Mouse (Mus musculus): ENCODE data around the gene Hoxc6. TPM values are rescaled to one million over a fixed set of nuclear protein-coding genes. Genes with fewer than 3 reads are reported as not detected.

The Hoxc6 gene
- total RNA-seq, 1 experiment, result 0.58 TPM

GRCm38 (mm10) chr15:102997431-102997830 is 626 bp upstream of the Hoxc6 start:
- Histone ChIP-seq H3K4me3 (ENCODE audit: insufficient read depth in 1 of 2, low read depth in 1 of 2, low read length in 2 of 2, poor library complexity in 1 of 2, severe bottlenecking in 1 of 2) (no peak overlapping the region), H3K9me3 (ENCODE audit: control insufficient read depth, insufficient read depth, low read depth, low read length) (no peaks in the 10 kb centered on the region), H3K27ac (ENCODE audit: insufficient read depth, low read depth, low read length, poor library complexity, severe bottlenecking) (no peak overlapping the region), H3K36me3 (ENCODE audit: control insufficient read depth, insufficient read depth, low read length, poor library complexity, severe bottlenecking) (no peaks in the 10 kb centered on the region), H3K4me1 (ENCODE audit: control insufficient read depth in 2 of 2, insufficient read depth in 2 of 2, low read length in 2 of 2, poor library complexity in 1 of 2) (peaks cover 0 to 3% of the 10 kb centered on the region in 2 experiments; a peak in 1 of 4 replicates), H3K9ac (ENCODE audit: insufficient read depth, low read depth, low read length, poor library complexity, severe bottlenecking) (no peak overlapping the region)
- TF ChIP-seq ZNF384 (IDR thresholded peaks at IDR 0.05; ENCODE audit: low read depth, low read length) (no peak), ZC3H11A (IDR thresholded peaks at IDR 0.05; ENCODE audit: borderline replicate concordance, low read depth, low read length) (no peak), MAFK (IDR thresholded peaks at IDR 0.05; ENCODE audit: insufficient read depth, low read depth, low read length) (no peak), CHD2 (IDR thresholded peaks at IDR 0.05; ENCODE audit: low read depth, low read length) (no peak), HCFC1 (IDR thresholded peaks at IDR 0.05; ENCODE audit: borderline replicate concordance, insufficient read depth, low read length) (no peak)
- in situ Hi-C loops (cut with MboI; ENCODE audit: low sequenced_read_pairs in 2 of 2, unreplicated experiment in 2 of 2), result loop anchor here (5.0 to 25.0 kb wide), 2 partner anchors 35 to 315 kb away; partner anchors contain the start of gene Gpr84 (in 1 of the 2)
- no peak for DNase-seq (ENCODE audit: low read depth, low spot score)

DNA sequence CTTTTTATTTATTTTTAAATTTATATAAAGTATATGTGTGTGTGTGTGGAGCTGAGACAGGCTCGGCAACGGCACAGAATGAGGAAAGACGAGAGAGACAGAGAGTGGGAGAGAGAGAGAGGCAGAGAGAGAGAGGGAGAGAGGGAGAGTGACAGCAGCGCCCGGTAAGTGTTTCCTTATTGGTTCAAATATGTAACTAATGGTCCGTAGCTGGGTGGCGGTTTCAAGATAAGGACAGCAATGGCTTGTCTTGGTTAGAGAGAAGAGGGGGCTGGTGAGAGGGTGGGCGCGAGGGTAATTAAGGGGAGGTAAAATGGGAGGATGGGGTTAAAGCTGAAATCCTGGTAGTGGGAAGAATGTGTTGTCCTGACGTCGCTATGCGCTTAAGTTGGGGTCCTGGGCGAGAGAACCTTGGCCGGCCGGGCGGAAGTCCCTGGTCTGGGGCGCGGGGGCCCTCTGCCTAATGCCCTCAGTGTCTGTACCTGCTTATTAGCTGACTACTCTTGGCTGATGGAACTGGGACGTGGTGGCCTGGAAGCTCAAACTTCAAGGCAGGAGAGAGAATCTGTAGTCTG is 638 bp downstream of the Hoxc6 start:
- DNase-seq (ENCODE audit: low read depth, low spot score), result no peak
- Histone ChIP-seq H3K36me3 (ENCODE audit: control insufficient read depth, insufficient read depth, low read length, poor library complexity, severe bottlenecking) (no peaks in the 10 kb centered on the region), H3K4me3 (ENCODE audit: insufficient read depth in 1 of 2, low read depth in 1 of 2, low read length in 2 of 2, poor library complexity in 1 of 2, severe bottlenecking in 1 of 2) (peak overlapping the region; percentile 41 to 49; a peak in 3 of 4 replicates), H3K9ac (ENCODE audit: insufficient read depth, low read depth, low read length, poor library complexity, severe bottlenecking) (no peak overlapping the region), H3K4me1 (ENCODE audit: control insufficient read depth in 2 of 2, insufficient read depth in 2 of 2, low read length in 2 of 2, poor library complexity in 1 of 2) (peaks cover 0 to 3% of the 10 kb centered on the region in 2 experiments; a peak in 1 of 4 replicates), H3K27ac (ENCODE audit: insufficient read depth, low read depth, low read length, poor library complexity, severe bottlenecking) (no peak overlapping the region), H3K9me3 (ENCODE audit: control insufficient read depth, insufficient read depth, low read depth, low read length) (no peaks in the 10 kb centered on the region)
- TF ChIP-seq ZC3H11A (IDR thresholded peaks at IDR 0.05; ENCODE audit: borderline replicate concordance, low read depth, low read length) (no peak), HCFC1 (IDR thresholded peaks at IDR 0.05; ENCODE audit: borderline replicate concordance, insufficient read depth, low read length) (no peak), ZNF384 (IDR thresholded peaks at IDR 0.05; ENCODE audit: low read depth, low read length) (no peak), MAFK (IDR thresholded peaks at IDR 0.05; ENCODE audit: insufficient read depth, low read depth, low read length) (no peak), CHD2 (IDR thresholded peaks at IDR 0.05; ENCODE audit: low read depth, low read length) (no peak)
- in situ Hi-C loops (cut with MboI; ENCODE audit: low sequenced_read_pairs in 2 of 2, unreplicated experiment in 2 of 2), result loop anchor here (5.0 to 25.0 kb wide), 2 partner anchors 36 to 314 kb away; partner anchors contain the start of gene Gpr84 (in 1 of the 2)

- Histone ChIP-seq H3K27ac (ENCODE audit: insufficient read depth, low read depth, low read length, poor library complexity, severe bottlenecking) (no peak overlapping the region), H3K4me3 (ENCODE audit: insufficient read depth in 1 of 2, low read depth in 1 of 2, low read length in 2 of 2, poor library complexity in 1 of 2, severe bottlenecking in 1 of 2) (peak overlapping the region; percentile 41 to 49), H3K4me1 (ENCODE audit: control insufficient read depth in 2 of 2, insufficient read depth in 2 of 2, low read length in 2 of 2, poor library complexity in 1 of 2) (peaks cover 0 to 3% of the 10 kb centered on the region in 2 experiments; a peak in 1 of 4 replicates), H3K9me3 (ENCODE audit: control insufficient read depth, insufficient read depth, low read depth, low read length) (no peaks in the 10 kb centered on the region), H3K9ac (ENCODE audit: insufficient read depth, low read depth, low read length, poor library complexity, severe bottlenecking) (no peak overlapping the region), H3K36me3 (ENCODE audit: control insufficient read depth, insufficient read depth, low read length, poor library complexity, severe bottlenecking) (no peaks in the 10 kb centered on the region)
- in situ Hi-C loops (cut with MboI; ENCODE audit: low sequenced_read_pairs in 2 of 2, unreplicated experiment in 2 of 2), result loop anchor here (5.0 to 25.0 kb wide), 2 partner anchors 37 to 313 kb away; partner anchors contain the start of gene Gpr84 (in 1 of the 2)
- TF ChIP-seq CHD2 (IDR thresholded peaks at IDR 0.05; ENCODE audit: low read depth, low read length) (no peak), ZNF384 (IDR thresholded peaks at IDR 0.05; ENCODE audit: low read depth, low read length) (no peak), MAFK (IDR thresholded peaks at IDR 0.05; ENCODE audit: insufficient read depth, low read depth, low read length) (no peak), ZC3H11A (IDR thresholded peaks at IDR 0.05; ENCODE audit: borderline replicate concordance, low read depth, low read length) (no peak), HCFC1 (IDR thresholded peaks at IDR 0.05; ENCODE audit: borderline replicate concordance, insufficient read depth, low read length) (no peak)
- DNase-seq (ENCODE audit: low read depth, low spot score), result no peak
Observed at GRCm38 (mm10) chr15:102999183-102999831, 1.2 kb downstream of the Hoxc6 start.

DNA sequence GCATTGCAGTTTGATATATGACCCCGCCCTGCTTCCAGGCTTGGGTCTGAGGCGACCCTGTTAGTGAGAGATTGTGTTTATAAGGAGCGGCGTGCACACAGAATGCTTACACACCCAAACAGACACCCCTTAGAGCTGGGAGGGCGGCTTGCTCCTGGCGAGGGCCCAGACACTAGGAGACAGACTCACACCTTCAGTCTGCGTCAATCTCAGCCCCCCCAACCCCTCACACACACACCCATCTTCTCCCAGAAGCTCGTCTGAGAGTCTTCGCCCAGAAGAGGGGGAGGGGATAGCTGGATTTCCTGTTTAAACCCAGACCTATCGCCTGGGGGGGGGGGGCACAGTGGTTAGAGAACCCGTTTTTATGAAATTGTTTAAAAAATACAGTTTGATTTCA is 1.9 kb downstream of the Hoxc6 start:
- H3K27ac ChIP-seq (ENCODE audit: insufficient read depth, low read depth, low read length, poor library complexity, severe bottlenecking), result no peak overlapping the region
- TF ChIP-seq HCFC1 (IDR thresholded peaks at IDR 0.05; ENCODE audit: borderline replicate concordance, insufficient read depth, low read length) (no peak), MAFK (IDR thresholded peaks at IDR 0.05; ENCODE audit: insufficient read depth, low read depth, low read length) (no peak), ZNF384 (IDR thresholded peaks at IDR 0.05; ENCODE audit: low read depth, low read length) (no peak)
- no peak for DNase-seq (ENCODE audit: low read depth, low spot score)
- H3K4me3 ChIP-seq (ENCODE audit: insufficient read depth in 1 of 2, low read depth in 1 of 2, low read length in 2 of 2, poor library complexity in 1 of 2, severe bottlenecking in 1 of 2), result 0 out of 4 replicates have a peak overlapping the region, but pooled peaks of 1 of the 2 experiments have one; percentile 49
- in situ Hi-C loops (cut with MboI; ENCODE audit: low sequenced_read_pairs in 2 of 2, unreplicated experiment in 2 of 2), result loop anchor here (5.0 to 25.0 kb wide), 2 partner anchors 38 to 312 kb away; partner anchors contain the start of gene Gpr84 (in 1 of the 2)
- peaks cover 0 to 3% of the 10 kb centered on the region in 2 experiments; a peak in 1 of 4 replicates for H3K4me1 ChIP-seq (ENCODE audit: control insufficient read depth in 2 of 2, insufficient read depth in 2 of 2, low read length in 2 of 2, poor library complexity in 1 of 2)
- H3K9ac ChIP-seq (ENCODE audit: insufficient read depth, low read depth, low read length, poor library complexity, severe bottlenecking), result no peak overlapping the region
- no peaks in the 10 kb centered on the region for H3K36me3 ChIP-seq (ENCODE audit: control insufficient read depth, insufficient read depth, low read length, poor library complexity, severe bottlenecking)
- no peaks in the 10 kb centered on the region for H3K9me3 ChIP-seq (ENCODE audit: control insufficient read depth, insufficient read depth, low read depth, low read length)

Data from ES-E14 (cell line).